Mouse (Mus musculus) heart, embryonic 11.5 days (tissue): ENCODE results near the gene Stam2. TPM values are rescaled to one million over a fixed set of nuclear protein-coding genes. Genes with fewer than 3 reads are reported as not detected.

Experiments
- ATAC-seq: fragments of 200-750 bp; cut with Nextera tagmentation; replicated peaks from 2 replicates; pipeline ENCODE4 v1.8.0; 2017; ENCODE audit warnings: moderate library complexity; ENCODE audit not compliant: insufficient number of reproducible peaks, low FRiP score, low TSS enrichment
- H3K27ac ChIP-seq: fragments of 300-500 bp; sonication (generic); 2 replicates; pipeline ENCODE4 v1.5.1; 2014; ENCODE audit warnings: mild to moderate bottlenecking, low read depth, low read length
- H3K27me3 ChIP-seq: fragments of 300-500 bp; sonication (generic); 2 replicates; pipeline ENCODE4 v1.6.1; 2014; ENCODE audit warnings: mild to moderate bottlenecking, low read length, mixed read lengths; ENCODE audit not compliant: control insufficient read depth, insufficient read depth
- H3K36me3 ChIP-seq: fragments of 300-500 bp; sonication (generic); 2 replicates; pipeline ENCODE4 v1.6.1; 2014; ENCODE audit warnings: mild to moderate bottlenecking, low read length, moderate library complexity, mixed read lengths; ENCODE audit not compliant: control insufficient read depth, insufficient read depth
- H3K4me1 ChIP-seq: fragments of 300-500 bp; sonication (generic); 2 replicates; pipeline ENCODE4 v1.6.1; 2014; ENCODE audit warnings: low read length; ENCODE audit not compliant: control insufficient read depth, insufficient read depth
- H3K4me2 ChIP-seq: fragments of 300-500 bp; sonication (generic); 2 replicates; pipeline ENCODE4 v1.6.1; 2014; ENCODE audit warnings: mild to moderate bottlenecking, moderate library complexity
- H3K4me3 ChIP-seq: fragments of 300-500 bp; sonication (generic); 2 replicates; pipeline ENCODE4 v1.5.1; 2014; ENCODE audit warnings: low read depth, low read length
- H3K9ac ChIP-seq: fragments of 300-500 bp; sonication (generic); 2 replicates; pipeline ENCODE4 v1.6.1; 2014; ENCODE audit warnings: mild to moderate bottlenecking, low read depth, low read length, moderate library complexity
- H3K9me3 ChIP-seq: fragments of 300-500 bp; sonication (generic); replicated peaks from 2 replicates; pipeline ENCODE4 v1.6.1; 2016; ENCODE audit warnings: low read length; ENCODE audit not compliant: control insufficient read depth
- WGBS: fragments of 180-500 bp; shearing (Covaris S2); extraction: QIAGEN DNeasy Blood & Tissue Kit; methylation state at CpG from one replicate; pipeline ENCODE4 v1.1.7; 2014; ENCODE audit not compliant: insufficient replicate concordance; 5-methylcytosine and 5-hydroxymethylcytosine counted together
- polyA plus RNA-seq: library from polyadenylated mRNA; unstranded; fragments of >200 nt; fragmentation: Nextera tagmentation; extraction: Ambion mirVana; gene quantifications from 2 replicates; pipeline ENCODE4 v1.2.1, GENCODE M21; 2014

The Stam2 gene
- polyA plus RNA-seq, 1 experiment from 2014 or later: 32.1 TPM

DNA sequence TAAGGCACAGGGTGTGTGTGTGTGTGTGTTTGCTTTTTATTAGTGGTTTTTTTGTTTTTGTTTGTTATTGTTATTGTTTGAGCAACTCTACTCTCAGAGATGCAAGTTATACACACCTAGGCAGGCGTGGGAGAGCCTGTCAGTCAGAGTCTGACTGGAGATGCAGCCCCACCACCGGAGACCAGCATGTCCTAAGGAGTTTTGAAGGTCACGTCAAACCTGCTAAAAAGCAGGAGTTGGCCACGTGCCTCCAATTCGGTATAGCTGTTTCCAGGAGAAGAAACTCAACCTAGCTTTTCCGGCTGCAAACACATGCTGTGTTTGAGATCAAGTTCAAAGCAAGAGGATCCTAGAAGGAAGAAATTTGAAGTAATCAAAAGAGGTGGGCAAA is 65.2 kb downstream of the Stam2 start:
- WGBS: 9% methylated on average over 6 of the region's 6 CpGs
- no peak for ATAC-seq
- H3K9me3 ChIP-seq: no peaks in the 10 kb centered on the region
- H3K4me2 ChIP-seq: peak overlapping the region; percentile 77
- no peak overlapping the region for H3K27ac ChIP-seq
- no peak overlapping the region for H3K4me3 ChIP-seq
- no peaks in the 10 kb centered on the region; the same call in 1 of the 2 replicates for H3K4me1 ChIP-seq
- peaks cover 16% of the 10 kb centered on the region for H3K27me3 ChIP-seq
- no peaks in the 10 kb centered on the region for H3K36me3 ChIP-seq
- no peak overlapping the region for H3K9ac ChIP-seq

GRCm38 (mm10) chr2:52676023-52676912 is 65.8 kb downstream of the Stam2 start, which contains the start of gene Cacnb4:
Cacnb4 (minus strand) TSS chr2:52676831.
- Histone ChIP-seq H3K9ac (peak within 1 kb of the TSS; percentile 66), H3K36me3 (no peaks in the 10 kb centered on the region), H3K9me3 (no peaks in the 10 kb centered on the region), H3K4me3 (peak within 1 kb of the TSS; percentile 70), H3K4me2 (peak within 1 kb of the TSS; percentile 77), H3K4me1 (no peaks in the 10 kb centered on the region; the same call in 1 of the 2 replicates), H3K27me3 (peaks cover 16% of the 10 kb centered on the region), H3K27ac (no peak within 1 kb of the TSS)
- under 1% methylated on average over 51 of the region's 77 CpGs for WGBS
- ATAC-seq: peak; percentile 69

- H3K36me3 ChIP-seq: no peaks in the 10 kb centered on the region
- H3K4me2 ChIP-seq: peak overlapping the region; percentile 77
- H3K27me3 ChIP-seq: peaks cover 16% of the 10 kb centered on the region
- WGBS: 2% methylated on average over 36 of the region's 42 CpGs
- H3K4me3 ChIP-seq: peak overlapping the region; percentile 70
- H3K9ac ChIP-seq: peak overlapping the region; percentile 66; the same call in 1 of the 2 replicates
- H3K9me3 ChIP-seq: no peaks in the 10 kb centered on the region
- ATAC-seq: 0 out of 2 replicates have a peak, but pooled peaks have one; percentile 12
- H3K27ac ChIP-seq: no peak overlapping the region
- H3K4me1 ChIP-seq: no peaks in the 10 kb centered on the region; the same call in 1 of the 2 replicates
Observed at GRCm38 (mm10) chr2:52675278-52675987, 66.6 kb downstream of the Stam2 start.

GRCm38 (mm10) chr2:52674886-52675277 is 67.2 kb downstream of the Stam2 start:
- Histone ChIP-seq H3K4me3 (peak overlapping the region; percentile 70), H3K9me3 (no peaks in the 10 kb centered on the region), H3K4me2 (peak overlapping the region; percentile 77), H3K9ac (no peak overlapping the region), H3K27me3 (peaks cover 16% of the 10 kb centered on the region), H3K4me1 (no peaks in the 10 kb centered on the region; the same call in 1 of the 2 replicates), H3K36me3 (no peaks in the 10 kb centered on the region), H3K27ac (no peak overlapping the region)
- ATAC-seq: no peak
- 2% methylated on average over 19 of the region's 19 CpGs for WGBS

GRCm38 (mm10) chr2:52673172-52673571 is 68.9 kb downstream of the Stam2 start:
- Histone ChIP-seq H3K9ac (no peak overlapping the region), H3K4me3 (no peak overlapping the region), H3K4me2 (no peak overlapping the region), H3K27me3 (peaks cover 13% of the 10 kb centered on the region), H3K36me3 (no peaks in the 10 kb centered on the region), H3K9me3 (no peaks in the 10 kb centered on the region), H3K27ac (no peak overlapping the region), H3K4me1 (no peaks in the 10 kb centered on the region; the same call in 1 of the 2 replicates)
- ATAC-seq: no peak
- 92% methylated on average over 1 of the region's 1 CpGs for WGBS

DNA sequence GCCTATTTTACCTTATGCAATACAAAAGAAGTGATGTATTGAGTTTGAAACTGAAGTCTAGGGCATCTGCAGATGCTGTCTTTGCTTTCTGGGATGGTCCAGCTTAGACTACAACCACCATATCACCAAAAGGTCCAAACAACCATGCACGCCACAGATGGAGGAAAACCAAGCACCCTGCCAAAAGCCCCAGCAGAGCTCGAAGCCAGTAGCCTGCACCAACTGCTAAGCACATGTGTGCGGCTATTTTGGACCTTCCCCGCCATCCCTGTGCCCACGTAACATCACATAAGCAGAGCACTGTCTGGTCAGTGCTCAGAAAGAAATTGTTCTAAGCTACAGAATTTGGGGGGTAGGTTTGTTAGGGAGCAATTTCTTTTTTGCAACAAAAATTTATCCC is 71.3 kb downstream of the Stam2 start:
- 83% methylated on average over 5 of the region's 5 CpGs for WGBS
- no peaks in the 10 kb centered on the region for H3K9me3 ChIP-seq
- ATAC-seq: no peak

GRCm38 (mm10) chr2:52668480-52668879 is 73.6 kb downstream of the Stam2 start:
- ATAC-seq: no peak
- Histone ChIP-seq H3K9ac (no peak overlapping the region), H3K36me3 (no peaks in the 10 kb centered on the region), H3K4me1 (no peaks in the 10 kb centered on the region), H3K27me3 (no peaks in the 10 kb centered on the region), H3K4me3 (no peak overlapping the region), H3K27ac (no peak overlapping the region), H3K4me2 (no peak overlapping the region), H3K9me3 (no peaks in the 10 kb centered on the region)
- WGBS: 90% methylated on average over 6 of the region's 6 CpGs

More for the DNA sequence above, 71.3 kb downstream of the Stam2 start:
- no peak overlapping the region for H3K4me2 ChIP-seq
- H3K27ac ChIP-seq: no peak overlapping the region
- no peaks in the 10 kb centered on the region for H3K36me3 ChIP-seq
- H3K4me3 ChIP-seq: no peak overlapping the region
- no peaks in the 10 kb centered on the region; the same call in 1 of the 2 replicates for H3K4me1 ChIP-seq
- H3K9ac ChIP-seq: no peak overlapping the region
- peaks cover 11% of the 10 kb centered on the region for H3K27me3 ChIP-seq

DNA sequence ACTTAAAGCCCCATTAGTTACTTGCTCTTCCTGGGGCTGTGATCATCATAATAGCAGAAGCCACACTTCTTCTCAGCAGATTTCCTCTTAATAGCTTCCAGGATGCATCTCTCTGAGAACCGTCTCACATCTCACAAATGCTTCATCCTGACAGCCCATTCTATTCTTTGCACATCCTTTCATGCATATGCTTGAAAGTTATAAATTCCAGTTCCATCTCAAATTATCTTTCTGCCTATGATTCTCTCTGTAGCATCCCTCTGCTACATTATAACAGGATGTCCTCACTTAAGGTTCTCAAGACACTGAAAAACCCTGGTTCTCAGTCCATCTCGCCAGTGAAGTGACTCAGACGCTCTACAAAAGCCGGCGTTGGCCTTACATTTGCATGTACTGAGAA is 85.4 kb downstream of the Stam2 start:
- Histone ChIP-seq H3K27ac (no peak overlapping the region), H3K4me1 (no peaks in the 10 kb centered on the region), H3K9ac (no peak overlapping the region), H3K36me3 (no peaks in the 10 kb centered on the region), H3K4me2 (no peak overlapping the region), H3K4me3 (no peak overlapping the region), H3K27me3 (0 out of 2 replicates have a peak, but pooled peaks cover 2% of the 10 kb centered on the region), H3K9me3 (no peaks in the 10 kb centered on the region)
- WGBS: 90% methylated on average over 5 of the region's 5 CpGs
- no peak for ATAC-seq
